ENCODE assay signal across 8 mouse cellular contexts in genomic region chr19:38263829-38264504, GRCm38 (mm10). TPM values are rescaled to one million over a fixed set of nuclear protein-coding genes. Genes with fewer than 3 reads are reported as not detected.
A peak's percentile ranks its signal among the peaks of the same experiment; 100 is the strongest.
DNase-seq lines count a peak whose midpoint lies in the region; ATAC-seq and TF ChIP-seq lines count a peak whose summit lies in the region.

No protein-coding gene starts in this region.

- WGBS in lung, embryonic 14.5 days = 24% methylated on average over 14 of the region's 14 CpGs
- 22% methylated on average over 14 of the region's 14 CpGs for WGBS in intestine, embryonic 15.5 days
- 22% methylated on average over 14 of the region's 14 CpGs for WGBS in liver, embryonic 14.5 days (ENCODE audit: insufficient replicate concordance)

- no peak for TF ChIP-seq EP300 in liver, embryonic 14.5 days (IDR thresholded peaks at IDR 0.05; ENCODE audit: low read depth)

- no peaks in the 10 kb centered on the region for H3K36me3 ChIP-seq in lung, embryonic 14.5 days (ENCODE audit: insufficient read depth)
- H3K36me3 ChIP-seq in intestine, embryonic 15.5 days = no peaks in the 10 kb centered on the region
- no peaks in the 10 kb centered on the region for H3K36me3 ChIP-seq in liver, embryonic 14.5 days (replicated peaks; ENCODE audit: control insufficient read depth, insufficient read depth, low read depth)

- H3K4me3 ChIP-seq in lung, embryonic 14.5 days (ENCODE audit: low read depth, low read length) = no peak overlapping the region
- no peak overlapping the region for H3K4me3 ChIP-seq in intestine, embryonic 15.5 days (replicated peaks)
- H3K4me3 ChIP-seq in liver, embryonic 14.5 days (ENCODE audit: insufficient read depth in 1 of 2, low read depth in 2 of 2, low read length in 2 of 2) = no peak overlapping the region

- peak overlapping the region; percentile 40; the same call in 1 of the 2 replicates for H3K4me2 ChIP-seq in lung, embryonic 14.5 days
- H3K4me2 ChIP-seq in intestine, embryonic 15.5 days (replicated peaks) = peak overlapping the region; percentile 2
- H3K4me2 ChIP-seq in liver, embryonic 14.5 days (ENCODE audit: low read depth) = no peak overlapping the region

- no peak overlapping the region for H3K27ac ChIP-seq in lung, embryonic 14.5 days (ENCODE audit: low read depth)
- no peak overlapping the region for H3K27ac ChIP-seq in intestine, embryonic 15.5 days
- no peak overlapping the region for H3K27ac ChIP-seq in liver, embryonic 14.5 days

- peak; percentile 53 for TF ChIP-seq CTCF in lung, embryonic 14.5 days (IDR thresholded peaks at IDR 0.05; ENCODE audit: low read depth)
- TF ChIP-seq CTCF in liver, embryonic 14.5 days (IDR thresholded peaks at IDR 0.05; ENCODE audit: low read depth) = peak; percentile 39

- H3K9ac ChIP-seq in lung, embryonic 14.5 days = no peak overlapping the region
- no peak overlapping the region for H3K9ac ChIP-seq in intestine, embryonic 15.5 days
- no peak overlapping the region for H3K9ac ChIP-seq in liver, embryonic 14.5 days (replicated peaks)

- peak; percentile 48 for DNase-seq in lung, embryonic 14.5 days
- no peak for DNase-seq in lung, postnatal 14 days
- peak; percentile 84 for DNase-seq in cerebellum, adult 9-11 months
- DNase-seq in frontal cortex, postnatal 25 days (ENCODE audit: low spot score in 2 of 2) = peak; percentile 56 to 66
- no peak for DNase-seq in liver, embryonic 14.5 days (ENCODE audit: low read depth in 3 of 3, low spot score in 3 of 3)
- peak; percentile 72 to 74 for DNase-seq in right cerebral cortex, postnatal 36 days (ENCODE audit: low spot score in 2 of 2)

- no peaks in the 10 kb centered on the region for H3K9me3 ChIP-seq in lung, embryonic 14.5 days (ENCODE audit: low read depth, low read length)
- H3K9me3 ChIP-seq in intestine, embryonic 15.5 days = no peaks in the 10 kb centered on the region
- no peaks in the 10 kb centered on the region for H3K9me3 ChIP-seq in liver, embryonic 14.5 days (ENCODE audit: control insufficient read depth, low read length)

- H3K27me3 ChIP-seq in lung, embryonic 14.5 days (ENCODE audit: insufficient read depth, low read length) = peaks cover 9% of the 10 kb centered on the region; the same call in 1 of the 2 replicates
- no peaks in the 10 kb centered on the region for H3K27me3 ChIP-seq in intestine, embryonic 15.5 days (replicated peaks)
- H3K27me3 ChIP-seq in liver, embryonic 14.5 days (ENCODE audit: control insufficient read depth, insufficient read depth, low read length) = peaks cover 3% of the 10 kb centered on the region

- no peaks in the 10 kb centered on the region for H3K4me1 ChIP-seq in lung, embryonic 14.5 days (ENCODE audit: insufficient read depth)
- no peaks in the 10 kb centered on the region for H3K4me1 ChIP-seq in intestine, embryonic 15.5 days (replicated peaks)
- no peaks in the 10 kb centered on the region for H3K4me1 ChIP-seq in liver, embryonic 14.5 days (replicated peaks; ENCODE audit: control insufficient read depth in 2 of 2, insufficient read depth in 2 of 2, low read length in 1 of 2)

- no peak for ATAC-seq in lung, embryonic 14.5 days (ENCODE audit: insufficient read depth)
- ATAC-seq in intestine, embryonic 15.5 days = no peak
- ATAC-seq in liver, embryonic 14.5 days (ENCODE audit: insufficient read depth) = no peak
- ATAC-seq in erythroid progenitor cell, adult 5-6 weeks (replicated peaks; ENCODE audit: low FRiP score, poor library complexity, severe bottlenecking) = no peak

RNA-seq across cellular contexts. Expression of gene Lgi1, which starts 0.4 kb away (rescaled TPM):
- 0.15 TPM in 1 of 2 replicates, not detected in the other for polyA plus RNA-seq in lung, embryonic 14.5 days (2014; fragmentation: Nextera tagmentation; extraction: Ambion mirVana)
- polyA plus RNA-seq in intestine, embryonic 15.5 days (2015; fragmentation: Nextera tagmentation; extraction: Ambion mirVana) = 0.40 and 0.64 TPM in 2 replicates
- 0.03 and 0.05 TPM in 2 replicates for polyA plus RNA-seq in liver, embryonic 14.5 days (2012; rRNA removed)
- not detected in 2 replicates for polyA plus RNA-seq in liver, embryonic 14.5 days (2014; fragmentation: Nextera tagmentation; extraction: Ambion mirVana)
- total RNA-seq in erythroid progenitor cell, adult 5-6 weeks (2015; ENCODE audit: low replicate concordance) = not detected in 2 replicates
- not detected in 2 replicates for total RNA-seq in erythroid progenitor cell, adult 5-6 weeks (2017; ENCODE audit: low replicate concordance)

RNA-seq across cellular contexts. Expression of gene Fra10ac1, which starts 40.0 kb away (rescaled TPM):
- 32.4 and 33.5 TPM in 2 replicates for polyA plus RNA-seq in lung, embryonic 14.5 days (2014; fragmentation: Nextera tagmentation; extraction: Ambion mirVana)
- 32.5 and 34.9 TPM in 2 replicates for polyA plus RNA-seq in intestine, embryonic 15.5 days (2015; fragmentation: Nextera tagmentation; extraction: Ambion mirVana)
- 4.0 and 8.7 TPM in 2 replicates for polyA plus RNA-seq in liver, embryonic 14.5 days (2012; rRNA removed)
- 10.6 and 12.1 TPM in 2 replicates for polyA plus RNA-seq in liver, embryonic 14.5 days (2014; fragmentation: Nextera tagmentation; extraction: Ambion mirVana)
- 1.8 and 2.1 TPM in 2 replicates for total RNA-seq in erythroid progenitor cell, adult 5-6 weeks (2015; ENCODE audit: low replicate concordance)
- total RNA-seq in erythroid progenitor cell, adult 5-6 weeks (2017; ENCODE audit: low replicate concordance) = 6.1 and 9.5 TPM in 2 replicates

Comparison
In these comparisons a context has a peak if more than half of its experiments do, and no peak if none do; other contexts are left out.
1. DNase-seq: peak in lung, embryonic 14.5 days (single experiment), cerebellum, adult 9-11 months (single experiment), frontal cortex, postnatal 25 days (2 of 2) and right cerebral cortex, postnatal 36 days (2 of 2); none in lung, postnatal 14 days (single experiment) and liver, embryonic 14.5 days (0 of 3).